Mouse (Mus musculus) midbrain, embryonic 16.5 days (tissue): ENCODE measurements at regions not wholly inside any gene's neighbourhood (a gene's known extent, or its start where the extent isn't known, plus 50 kb on each side); places are given as distances from the start of the nearest gene placed in this dataset.
A peak's percentile ranks its signal among the peaks of the same experiment; 100 is the strongest.

Source experiments
- ATAC-seq: fragments of 200-750 bp; cut with Nextera tagmentation; 2 replicates; pipeline ENCODE4 v1.8.0; 2017; ENCODE audit warnings: moderate TSS enrichment
- H3K27ac ChIP-seq: fragments of 300-500 bp; sonication (generic); 2 replicates; pipeline ENCODE4 v1.5.1; 2014; ENCODE audit warnings: mild to moderate bottlenecking, low read length, mixed read lengths
- H3K27me3 ChIP-seq: fragments of 300-500 bp; sonication (generic); 2 replicates; pipeline ENCODE4 v1.6.1; 2014; ENCODE audit warnings: low read depth, low read length, mixed read lengths; ENCODE audit not compliant: control insufficient read depth, insufficient read depth
- H3K36me3 ChIP-seq: fragments of 300-500 bp; sonication (generic); 2 replicates; pipeline ENCODE4 v1.6.1; 2014; ENCODE audit warnings: mild to moderate bottlenecking, low read length, moderate library complexity, mixed read lengths; ENCODE audit not compliant: control insufficient read depth, insufficient read depth
- H3K4me1 ChIP-seq: fragments of 300-500 bp; sonication (generic); 2 replicates; pipeline ENCODE4 v1.6.1; 2014; ENCODE audit warnings: mild to moderate bottlenecking, low read length, mixed read lengths; ENCODE audit not compliant: control insufficient read depth, insufficient read depth
- H3K4me2 ChIP-seq: fragments of 300-500 bp; sonication (generic); 2 replicates; pipeline ENCODE4 v1.6.1; 2014; ENCODE audit warnings: mild to moderate bottlenecking, low read length, mixed read lengths
- H3K4me3 ChIP-seq: fragments of 300-500 bp; sonication (generic); 2 replicates; pipeline ENCODE4 v1.5.1; 2014; ENCODE audit warnings: low read depth, mild to moderate bottlenecking, low read length, moderate library complexity, mixed read lengths
- H3K9ac ChIP-seq: fragments of 300-500 bp; sonication (generic); 2 replicates; pipeline ENCODE4 v1.6.1; 2014; ENCODE audit warnings: low read depth, low read length, mixed read lengths
- H3K9me3 ChIP-seq: fragments of 300-500 bp; sonication (generic); replicated peaks from 2 replicates; pipeline ENCODE4 v1.6.1; 2014; ENCODE audit warnings: mild to moderate bottlenecking, low read length, mixed read lengths; ENCODE audit not compliant: control insufficient read depth, poor library complexity, severe bottlenecking
- WGBS: fragments of 180-500 bp; shearing (Covaris S2); extraction: QIAGEN DNeasy Blood & Tissue Kit; methylation state at CpG from one replicate; pipeline ENCODE4 v1.1.7; 2014; 5-methylcytosine and 5-hydroxymethylcytosine counted together

DNA sequence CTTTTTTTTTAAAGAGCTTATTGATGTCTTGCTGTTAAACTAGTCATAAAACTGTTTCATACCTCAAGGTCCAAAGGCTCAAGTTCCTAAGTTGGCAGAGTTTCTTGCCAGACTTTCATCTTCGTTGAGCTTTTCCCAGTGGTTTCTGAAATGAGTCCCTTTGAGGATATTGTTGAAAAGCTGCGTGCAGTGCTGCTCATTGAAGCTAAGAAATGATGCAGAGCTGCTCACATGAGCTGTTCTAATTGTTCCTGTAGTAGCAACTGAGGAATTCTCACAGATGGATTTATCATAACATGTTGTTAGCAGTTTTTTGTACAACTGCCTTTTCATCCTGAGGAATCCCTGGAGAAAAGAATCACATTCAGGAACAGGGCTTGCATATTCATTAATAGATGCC lies 249.3 kb downstream of the Col11a1 start:
- no peaks in the 10 kb centered on the region for H3K9me3 ChIP-seq

DNA sequence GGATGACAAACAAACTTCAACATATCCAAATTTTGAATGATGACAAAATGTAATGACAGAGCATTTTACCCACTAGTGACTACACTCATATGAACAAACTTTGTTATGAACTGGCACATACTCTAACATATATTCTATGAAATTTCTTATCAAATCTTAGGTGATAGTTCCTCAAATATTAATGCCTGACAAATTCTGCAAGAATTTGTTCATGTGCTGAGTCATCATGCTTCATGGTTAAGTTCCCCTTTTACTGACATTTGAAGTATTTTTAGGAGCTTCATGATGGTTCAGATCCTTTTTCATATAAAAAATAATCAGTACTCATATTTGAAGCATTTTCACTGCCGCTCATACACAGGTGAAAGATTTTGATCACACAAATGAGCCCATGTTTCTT lies 289.1 kb downstream of the Col11a1 start:
- 93% methylated on average over 1 of the region's 1 CpGs for WGBS
- Histone ChIP-seq H3K4me3 (no peak overlapping the region), H3K9ac (no peak overlapping the region), H3K9me3 (no peaks in the 10 kb centered on the region), H3K27me3 (no peaks in the 10 kb centered on the region), H3K4me2 (no peak overlapping the region), H3K27ac (no peak overlapping the region), H3K4me1 (no peaks in the 10 kb centered on the region), H3K36me3 (no peaks in the 10 kb centered on the region)
- no peak for ATAC-seq

More for the DNA sequence above, 249.3 kb downstream of the Col11a1 start:
- no peak overlapping the region for H3K9ac ChIP-seq
- no peaks in the 10 kb centered on the region for H3K27me3 ChIP-seq
- no peaks in the 10 kb centered on the region for H3K4me1 ChIP-seq
- no peak overlapping the region for H3K4me3 ChIP-seq
- 43% methylated on average over 2 of the region's 2 CpGs for WGBS
- no peak overlapping the region for H3K27ac ChIP-seq
- no peak overlapping the region for H3K4me2 ChIP-seq
- peak; percentile 68; the same call in 1 of the 2 replicates for ATAC-seq
- no peaks in the 10 kb centered on the region for H3K36me3 ChIP-seq

DNA sequence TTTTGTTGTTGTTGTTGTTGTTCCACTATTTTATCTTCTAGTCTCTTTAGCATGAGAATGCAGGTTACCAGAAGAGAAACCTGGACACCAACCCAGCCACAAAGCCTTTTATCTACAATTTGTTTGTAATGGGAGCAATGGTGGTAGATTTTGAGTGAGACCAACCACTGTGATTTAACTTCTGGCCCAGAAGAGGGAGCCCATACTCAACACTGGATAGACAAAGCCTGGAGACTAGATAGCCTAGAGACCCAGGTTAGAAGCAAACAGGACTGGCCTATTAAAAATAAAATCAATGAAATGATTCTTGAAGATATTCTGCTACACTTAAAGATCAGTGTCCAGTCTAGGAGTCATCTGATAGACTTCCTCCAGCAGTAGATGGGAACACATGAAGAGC lies 304.0 kb downstream of the Col11a1 start:
- ATAC-seq = no peak
- Histone ChIP-seq H3K27ac (no peak overlapping the region), H3K4me3 (no peak overlapping the region), H3K4me1 (no peaks in the 10 kb centered on the region), H3K4me2 (no peak overlapping the region), H3K9ac (no peak overlapping the region), H3K27me3 (no peaks in the 10 kb centered on the region), H3K36me3 (no peaks in the 10 kb centered on the region), H3K9me3 (no peaks in the 10 kb centered on the region)

GRCm38 (mm10) chr3:114343714-114344113 lies 313.4 kb downstream of the Col11a1 start:
- Histone ChIP-seq H3K4me3 (no peak overlapping the region), H3K27ac (no peak overlapping the region), H3K9me3 (no peaks in the 10 kb centered on the region), H3K9ac (no peak overlapping the region), H3K4me2 (no peak overlapping the region), H3K27me3 (no peaks in the 10 kb centered on the region), H3K4me1 (no peaks in the 10 kb centered on the region), H3K36me3 (no peaks in the 10 kb centered on the region)
- no peak for ATAC-seq
- 89% methylated on average over 2 of the region's 2 CpGs for WGBS

- ATAC-seq = no peak
- H3K4me1 ChIP-seq = no peaks in the 10 kb centered on the region
- H3K27me3 ChIP-seq = no peaks in the 10 kb centered on the region
- H3K27ac ChIP-seq = no peak overlapping the region
- 63% methylated on average over 5 of the region's 5 CpGs for WGBS
- H3K36me3 ChIP-seq = no peaks in the 10 kb centered on the region
- no peak overlapping the region for H3K4me3 ChIP-seq
- no peaks in the 10 kb centered on the region for H3K9me3 ChIP-seq
- no peak overlapping the region for H3K4me2 ChIP-seq
- no peak overlapping the region for H3K9ac ChIP-seq
Observed at GRCm38 (mm10) chr3:114380044-114380443, 349.7 kb downstream of the Col11a1 start.

DNA sequence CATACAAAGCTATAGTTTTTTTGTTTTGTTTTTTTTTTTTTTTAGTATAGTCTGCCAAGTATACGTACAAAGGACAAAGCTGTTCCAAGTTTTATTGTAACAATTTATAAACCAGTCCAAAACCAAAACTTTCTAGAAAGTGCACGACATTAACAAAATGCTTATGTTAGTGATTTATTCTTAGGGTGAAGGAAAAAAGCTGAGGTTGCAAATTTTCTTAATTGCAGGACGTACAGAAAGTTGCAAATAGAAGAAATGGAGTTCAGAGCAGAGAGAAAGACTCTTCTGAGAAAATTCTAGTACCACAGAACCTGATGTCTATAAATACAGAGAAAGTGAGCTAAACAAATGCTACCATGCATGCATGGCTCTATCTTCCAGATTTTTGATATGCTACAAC lies 373.1 kb downstream of the Col11a1 start:
- no peak overlapping the region for H3K27ac ChIP-seq
- no peaks in the 10 kb centered on the region for H3K27me3 ChIP-seq
- H3K4me1 ChIP-seq = no peaks in the 10 kb centered on the region
- H3K9me3 ChIP-seq = no peaks in the 10 kb centered on the region
- 83% methylated on average over 3 of the region's 3 CpGs for WGBS
- H3K9ac ChIP-seq = no peak overlapping the region
- no peak for ATAC-seq
- no peaks in the 10 kb centered on the region for H3K36me3 ChIP-seq
- H3K4me3 ChIP-seq = no peak overlapping the region
- H3K4me2 ChIP-seq = no peak overlapping the region
